Mouse (Mus musculus) c-Kit-positive CD71-positive TER-119-negative erythroid progenitor cells, embryonic 14.5 days (primary cell): ENCODE results near the gene Dab2ip.

ENCODE experiments used
- DNase-seq: peaks from one replicate; pipeline ENCODE4 v3.0.0-alpha.2; 2013; ENCODE audit warnings: low read depth

Dab2ip gene

DNA sequence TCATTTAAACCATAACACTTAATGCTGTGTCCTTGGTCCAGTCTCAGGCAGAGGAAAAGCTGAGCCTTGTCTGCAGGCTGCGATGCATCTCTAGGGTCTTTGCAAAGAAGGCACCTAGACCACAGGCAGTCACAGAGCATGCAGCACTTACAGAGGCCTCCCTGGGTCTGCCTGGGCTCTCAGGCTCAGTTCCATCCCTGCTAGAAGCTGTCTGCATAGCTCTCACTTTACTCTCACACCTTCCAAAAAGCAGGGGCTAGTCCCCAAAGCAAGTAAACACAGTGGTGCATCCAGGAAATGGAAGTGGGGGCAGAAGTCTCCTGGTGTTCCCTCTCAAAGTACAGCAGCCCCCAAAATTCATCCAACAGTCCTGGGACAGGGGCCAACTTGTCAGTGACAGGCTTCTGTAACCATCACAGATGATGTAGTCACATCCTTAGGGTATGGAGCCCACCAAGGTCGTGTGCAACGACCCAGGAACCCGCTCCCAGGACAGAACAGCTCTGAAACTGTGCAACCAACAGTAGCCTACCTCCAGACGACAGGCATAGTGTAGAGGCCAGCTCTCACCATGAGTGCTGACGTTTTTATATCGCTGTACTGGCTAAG, 192.6 kb downstream of the Dab2ip start:
- no peak for DNase-seq

GRCm38 (mm10) chr2:35751781-35752505, 193.9 kb downstream of the Dab2ip start:
- DNase-seq, result no peak

DNA sequence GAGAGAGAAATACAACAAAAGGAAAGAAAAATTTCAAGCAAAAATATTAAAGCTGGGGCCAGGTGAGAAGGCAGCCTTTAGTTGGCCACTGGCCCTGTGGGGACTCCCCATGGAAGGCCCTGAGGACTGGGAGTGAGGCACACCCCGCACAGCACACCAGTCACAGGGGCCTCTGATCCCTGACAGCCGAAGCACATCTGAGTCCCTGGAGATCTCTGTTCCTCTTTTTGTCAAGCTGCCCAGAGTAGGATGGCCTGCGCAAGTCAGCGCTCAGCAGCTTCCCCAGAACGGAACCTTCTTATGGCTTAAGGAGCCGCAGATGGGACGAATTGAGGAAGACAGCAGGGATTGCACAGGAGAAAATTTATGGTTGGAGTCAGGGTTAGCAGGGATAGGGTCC, 198.4 kb downstream of the Dab2ip start:
- no peak for DNase-seq

DNA sequence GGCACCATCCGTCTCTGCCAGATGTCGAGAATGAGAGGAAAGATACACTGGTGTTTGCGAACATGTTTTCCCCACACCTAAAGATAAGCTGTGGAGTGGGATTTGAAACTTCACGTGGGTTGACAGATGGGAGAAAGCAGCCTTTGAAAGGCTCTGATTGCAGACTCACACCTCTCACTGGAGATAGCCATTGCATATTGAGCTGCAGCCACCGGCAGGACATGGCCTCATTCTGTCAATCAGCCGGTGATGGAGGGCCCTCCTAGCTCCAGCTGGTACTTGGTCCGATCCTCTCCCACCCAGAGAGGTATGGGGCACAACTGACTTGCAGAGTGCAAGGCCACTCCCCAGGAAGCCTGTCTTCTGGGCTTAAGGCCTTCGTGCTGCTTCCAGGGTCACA, 202.3 kb downstream of the Dab2ip start:
- DNase-seq, result no peak

DNA sequence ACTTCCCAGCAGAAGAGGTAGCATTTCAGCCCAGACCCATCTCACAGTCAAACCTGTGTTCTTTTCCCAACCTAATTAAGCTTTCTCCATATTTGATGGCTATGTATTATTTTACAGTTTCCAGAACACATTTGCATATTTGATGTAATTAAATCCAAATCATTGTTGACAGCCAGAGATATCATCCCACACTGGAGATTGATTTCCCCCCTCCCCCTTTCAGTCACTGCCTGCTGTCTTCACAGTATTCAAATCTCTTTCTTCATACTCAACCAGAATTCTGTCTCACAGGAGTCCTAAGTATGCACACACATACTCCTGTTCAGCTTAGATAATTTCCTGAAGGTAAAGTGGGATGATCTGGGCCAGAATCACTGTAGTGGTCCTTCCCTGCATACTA, 202.8 kb downstream of the Dab2ip start:
- DNase-seq, result no peak

DNA sequence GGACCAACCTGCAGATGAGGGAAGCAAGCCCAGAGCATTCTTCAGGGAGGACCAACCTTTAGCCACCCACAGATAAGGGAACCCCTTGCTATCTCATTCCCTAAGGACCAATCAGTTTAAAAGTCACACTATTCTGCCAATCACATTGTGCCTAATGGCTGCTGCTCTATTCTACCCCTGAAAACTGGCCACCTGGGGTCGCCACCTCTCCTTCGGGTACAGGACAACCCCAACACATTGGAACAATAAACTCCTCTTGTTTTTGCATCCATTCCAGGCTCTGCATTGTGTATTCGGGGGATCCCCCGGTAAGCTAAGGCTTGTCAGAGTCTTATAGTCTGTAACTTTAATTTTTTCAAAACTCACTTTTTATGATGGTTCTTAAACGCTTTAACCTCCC, 203.4 kb downstream of the Dab2ip start:
- no peak for DNase-seq

DNA sequence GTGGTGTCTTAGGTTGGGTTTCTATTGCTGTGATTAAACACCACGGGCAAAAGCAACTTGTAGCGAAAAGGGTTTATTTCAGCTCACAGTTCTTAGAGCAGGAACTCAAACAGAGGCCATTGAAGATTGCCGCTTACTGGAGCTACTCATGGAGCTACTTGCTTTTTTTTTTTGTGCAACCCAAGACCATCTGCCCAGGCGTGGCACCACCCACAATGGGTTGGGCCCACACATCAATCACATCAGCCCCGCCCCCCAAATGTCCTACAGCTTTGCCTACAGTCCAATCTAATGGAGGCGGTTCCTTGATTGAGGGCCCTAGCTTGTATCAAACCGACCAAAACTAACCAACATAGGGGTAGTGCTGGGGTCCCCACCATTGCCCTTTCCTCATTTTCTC, 205.8 kb downstream of the Dab2ip start:
- DNase-seq, result no peak

DNA sequence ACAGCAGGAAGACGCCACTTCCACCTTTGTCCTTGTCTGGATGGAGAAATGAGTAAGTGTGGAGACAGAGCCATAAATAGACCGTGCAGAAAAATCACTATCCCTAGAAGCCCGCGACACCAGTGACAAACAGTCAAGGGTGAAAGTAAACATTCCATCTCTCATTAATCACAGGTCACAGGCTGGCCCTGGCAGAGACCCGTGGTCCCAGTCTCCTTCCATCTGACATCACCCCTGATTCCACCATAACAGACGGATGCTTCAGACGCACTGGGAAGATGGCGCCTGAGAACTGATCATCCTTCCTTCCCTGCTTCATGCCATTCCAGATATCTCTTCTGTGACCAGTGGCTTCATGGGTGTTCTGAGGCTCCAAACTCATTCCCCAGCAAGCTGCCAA, 206.3 kb downstream of the Dab2ip start:
- no peak for DNase-seq

GRCm38 (mm10) chr2:35767834-35768537, 209.9 kb downstream of the Dab2ip start:
- DNase-seq, result no peak

GRCm38 (mm10) chr2:35768538-35769238, 210.6 kb downstream of the Dab2ip start:
- no peak for DNase-seq

- DNase-seq, result no peak
Measured at GRCm38 (mm10) chr2:35769398-35769797, 211.3 kb downstream of the Dab2ip start.

DNA sequence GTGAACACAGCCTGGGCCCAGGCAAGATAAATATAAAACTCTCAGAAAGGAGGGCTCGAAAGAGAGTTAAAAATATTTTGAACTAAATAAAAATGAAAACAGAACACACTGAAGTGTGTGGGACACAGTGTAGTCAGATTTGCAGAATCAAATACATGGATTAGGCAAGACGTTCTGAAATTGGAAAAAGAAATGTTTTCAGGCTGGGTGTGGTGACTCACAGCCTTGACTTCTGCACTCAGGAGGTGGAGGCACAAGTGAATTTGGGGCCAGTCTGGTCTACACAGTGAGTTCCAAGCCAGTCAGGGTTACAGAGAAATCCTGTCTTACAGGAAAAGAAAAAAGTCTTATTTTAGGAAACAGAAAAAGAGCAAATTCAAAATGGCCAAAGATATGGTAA, 212.5 kb downstream of the Dab2ip start:
- no peak for DNase-seq

DNA sequence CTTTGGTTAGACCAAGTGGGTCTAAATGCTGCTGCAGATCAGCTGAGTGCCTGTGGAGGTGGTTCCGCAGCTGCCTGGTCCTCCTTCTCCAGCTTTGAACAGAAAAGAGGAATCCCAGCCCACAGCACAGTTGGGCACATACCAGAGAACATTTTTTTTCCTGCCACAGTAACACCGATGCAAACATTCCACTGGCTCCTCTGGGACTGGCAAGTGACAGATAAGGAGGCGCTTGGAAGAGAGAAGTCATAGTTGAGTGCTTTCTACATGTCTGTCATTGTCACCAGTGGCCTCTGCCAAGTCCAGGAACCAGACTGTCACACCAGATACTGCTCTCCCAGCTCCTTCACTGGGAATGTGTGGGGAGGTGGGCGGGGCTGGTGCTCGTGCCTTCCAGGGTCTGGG, 217.6 kb downstream of the Dab2ip start:
- DNase-seq, result no peak

DNA sequence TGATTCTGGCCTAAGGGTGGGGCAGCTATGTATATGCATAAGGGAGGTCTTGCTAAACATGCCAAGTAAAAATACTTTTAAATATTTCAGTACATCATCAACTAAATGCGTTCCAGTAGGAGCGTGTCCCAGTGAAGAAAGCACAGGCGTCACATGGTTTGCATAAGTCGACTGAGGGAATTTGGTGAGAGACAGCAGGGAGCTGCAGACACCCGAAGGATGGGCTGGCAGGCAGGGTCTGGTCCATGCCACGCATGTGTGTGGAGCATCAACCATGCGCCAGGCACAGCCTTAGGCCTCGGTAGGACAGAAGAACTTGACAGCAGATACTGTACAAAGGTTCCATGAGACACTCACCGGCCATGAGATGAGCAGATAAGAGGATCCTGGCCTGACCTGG, 218.9 kb downstream of the Dab2ip start:
- DNase-seq, result no peak

DNA sequence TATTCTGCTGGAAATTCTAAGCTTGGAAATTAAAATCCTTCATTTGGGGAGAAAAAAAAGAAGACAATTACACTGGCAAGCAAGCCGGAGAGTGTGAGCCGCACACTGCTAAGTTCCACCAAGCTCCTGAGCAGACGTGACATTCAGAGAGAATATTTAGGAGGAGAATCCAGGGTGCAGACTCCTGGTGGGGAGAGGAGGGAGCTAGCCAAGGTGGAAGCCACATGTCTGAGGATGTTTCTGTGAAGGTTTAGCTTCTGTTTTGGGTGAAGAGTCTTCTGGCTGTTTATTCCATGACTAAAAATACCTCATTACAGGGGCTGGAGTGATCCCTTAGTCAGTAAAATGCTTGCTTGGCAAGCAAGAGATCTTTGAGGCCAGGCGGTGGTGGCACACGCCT, 221.2 kb downstream of the Dab2ip start:
- no peak for DNase-seq
